Mouse (Mus musculus): ENCODE results near the gene Scrn3. TPM values are rescaled to one million over a fixed set of nuclear protein-coding genes. Genes with fewer than 3 reads are reported as not detected.

Scrn3 gene
- 19.2 and 19.3 TPM in 2 replicates for polyA plus RNA-seq (2015; fragmentation: Nextera tagmentation; extraction: Ambion mirVana)

DNA sequence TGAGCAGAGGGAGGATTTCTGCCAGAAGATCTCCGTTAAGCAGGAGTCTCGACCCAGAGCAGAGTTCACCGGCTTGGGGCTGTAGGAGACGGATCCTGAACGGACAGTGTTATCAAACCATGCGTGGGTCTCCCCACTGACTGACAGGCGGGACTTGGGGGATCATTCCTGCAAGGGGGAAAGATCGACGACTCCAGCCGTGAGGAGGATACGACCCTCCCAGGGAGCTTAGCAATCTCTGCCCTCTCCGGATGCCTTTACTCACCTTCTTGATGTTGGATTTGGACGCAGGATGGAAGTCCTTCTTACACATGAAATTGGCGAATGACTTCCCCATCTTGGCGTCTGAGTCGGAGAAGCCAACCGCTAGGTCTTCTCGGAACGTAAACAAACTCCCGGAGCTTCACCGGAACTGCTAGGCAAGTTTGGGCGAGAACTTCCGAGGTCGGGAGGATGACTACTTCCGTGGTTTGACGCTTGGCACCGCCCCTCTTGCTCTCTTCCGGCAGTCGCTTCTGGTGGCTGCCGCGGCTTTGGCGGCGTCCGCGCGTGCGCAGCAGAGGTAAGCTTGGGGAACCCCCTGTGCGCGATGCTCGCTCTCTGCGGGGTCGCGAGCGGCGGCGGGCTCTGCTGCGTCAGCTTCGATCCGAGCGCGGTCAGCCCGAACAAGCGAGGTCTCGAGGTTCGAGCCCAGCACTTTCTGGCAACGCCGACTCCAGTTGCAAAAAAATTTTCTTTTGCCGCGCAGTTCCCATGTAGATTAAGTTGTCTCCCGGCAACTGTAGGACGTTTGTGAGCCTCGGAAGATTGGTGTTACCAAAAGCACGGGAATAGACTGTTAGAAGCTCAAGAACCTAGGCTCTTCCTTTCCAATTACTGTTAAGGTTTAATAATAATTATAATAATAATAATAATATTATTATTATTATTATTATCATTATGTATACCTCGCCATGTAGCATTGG is at the start of gene Scrn3, which contains the start of gene Cir1:
TSS of gene Scrn3 (plus strand) at position 450 of the 965 bp plus-strand sequence.
TSS of gene Cir1 (minus strand) at position 550 of the 965 bp plus-strand sequence.
- Histone ChIP-seq H3K9me3 (ENCODE audit: low read length) (no peaks in the 10 kb centered on the region), H3K4me2 (replicated peaks; ENCODE audit: low read depth, low read length) (peak within 1 kb of the TSS; percentile 84), H3K9ac (replicated peaks; ENCODE audit: low read length) (peak within 1 kb of the TSS; percentile 85), H3K36me3 (ENCODE audit: insufficient read depth, low read length) (peaks cover 16% of the 10 kb centered on the region), H3K4me3 (ENCODE audit: low read length) (peak within 1 kb of the TSS; percentile 91), H3K4me1 (ENCODE audit: insufficient read depth, low read length) (peaks cover 16% of the 10 kb centered on the region), H3K27ac (ENCODE audit: low read length) (peak within 1 kb of the TSS; percentile 88), H3K27me3 (ENCODE audit: insufficient read depth, low read length) (no peaks in the 10 kb centered on the region)
- under 1% methylated on average over 64 of the region's 64 CpGs for WGBS
- peak; percentile 96 for ATAC-seq (ENCODE audit: low FRiP score, low TSS enrichment)

DNA sequence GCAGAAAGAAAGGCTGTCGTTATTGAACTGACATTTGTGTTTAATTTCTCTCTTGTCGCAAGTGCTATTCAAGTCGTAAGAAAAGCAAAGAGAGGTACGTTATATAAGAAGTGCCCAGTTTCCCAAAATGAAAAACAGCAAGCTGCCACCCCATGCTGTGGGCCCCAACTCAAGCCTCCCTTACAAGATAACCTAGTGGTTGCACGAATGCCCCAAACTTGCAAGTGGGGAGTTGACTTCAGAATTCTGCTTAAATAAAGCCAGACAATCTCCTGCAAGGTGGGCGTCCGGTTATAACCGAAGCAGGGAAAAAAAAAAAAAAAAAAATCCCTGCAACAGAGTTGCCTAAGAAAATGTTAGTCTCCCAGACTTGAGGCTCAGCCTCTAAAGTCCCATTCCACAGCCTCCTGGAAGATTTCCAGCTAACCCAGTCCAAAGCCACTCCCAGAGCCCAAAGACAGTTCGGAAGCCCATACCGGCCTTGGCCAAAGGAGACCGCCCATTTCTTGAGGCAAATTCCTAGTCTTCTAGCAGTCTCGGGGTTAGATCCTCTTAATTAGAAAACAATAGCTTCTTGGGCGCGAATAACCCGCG is 49.1 kb upstream of the Scrn3 start:
- Histone ChIP-seq H3K27ac (ENCODE audit: low read length) (no peak overlapping the region), H3K9me3 (ENCODE audit: low read length) (no peaks in the 10 kb centered on the region), H3K4me3 (ENCODE audit: low read length) (peak overlapping the region; percentile 53), H3K27me3 (ENCODE audit: insufficient read depth, low read length) (peaks cover 65% of the 10 kb centered on the region), H3K4me2 (replicated peaks; ENCODE audit: low read depth, low read length) (peak overlapping the region; percentile 82), H3K4me1 (ENCODE audit: insufficient read depth, low read length) (peaks cover 14% of the 10 kb centered on the region), H3K9ac (replicated peaks; ENCODE audit: low read length) (peak overlapping the region; percentile 61), H3K36me3 (ENCODE audit: insufficient read depth, low read length) (no peaks in the 10 kb centered on the region)
- 9% methylated on average over 16 of the region's 16 CpGs for WGBS
- no peak for ATAC-seq (ENCODE audit: low FRiP score, low TSS enrichment)

DNA sequence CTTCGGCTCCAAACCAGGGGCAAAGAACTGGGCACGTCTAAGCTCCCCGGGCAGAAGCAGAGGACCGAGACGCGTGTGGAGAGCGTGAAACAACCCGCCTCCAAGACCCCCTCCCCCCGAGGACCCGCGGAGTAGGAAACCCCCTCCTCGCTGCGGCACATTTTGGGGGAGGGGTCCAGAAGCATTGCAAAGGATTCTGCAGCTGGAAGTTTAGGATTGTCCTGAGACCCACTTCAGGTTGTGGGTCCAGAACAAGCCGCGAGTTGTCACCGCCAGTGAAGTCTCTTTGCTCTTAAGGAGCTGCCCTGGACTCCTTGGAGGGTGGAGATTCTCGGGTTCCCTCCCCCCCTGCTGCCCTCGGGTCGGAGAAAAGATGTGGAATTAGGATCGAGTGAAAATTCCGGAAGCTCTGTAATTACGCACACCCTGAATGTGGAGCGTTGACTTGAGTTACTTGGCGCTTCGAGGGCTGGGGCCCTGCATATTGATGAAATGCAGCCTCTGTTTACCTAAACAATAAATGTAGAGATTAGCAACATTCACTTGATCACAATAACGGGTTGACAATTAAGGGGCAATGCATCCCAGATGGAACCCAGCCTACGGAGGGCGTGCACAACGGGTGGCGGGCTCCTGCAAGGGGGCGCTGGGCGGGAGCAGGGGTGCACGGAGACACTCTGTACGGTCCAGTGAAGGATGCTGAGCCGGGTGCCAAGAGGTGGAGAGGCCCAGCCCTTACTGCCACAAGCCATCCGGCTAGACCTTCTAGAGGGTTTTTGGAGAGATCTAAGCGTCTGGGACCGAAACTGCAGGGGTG is 48.4 kb upstream of the Scrn3 start:
- Histone ChIP-seq H3K4me3 (ENCODE audit: low read length) (peak overlapping the region; percentile 53), H3K4me2 (replicated peaks; ENCODE audit: low read depth, low read length) (peak overlapping the region; percentile 82), H3K27ac (ENCODE audit: low read length) (no peak overlapping the region), H3K4me1 (ENCODE audit: insufficient read depth, low read length) (peaks cover 14% of the 10 kb centered on the region), H3K9me3 (ENCODE audit: low read length) (no peaks in the 10 kb centered on the region), H3K36me3 (ENCODE audit: insufficient read depth, low read length) (no peaks in the 10 kb centered on the region), H3K9ac (replicated peaks; ENCODE audit: low read length) (peak overlapping the region; percentile 61), H3K27me3 (ENCODE audit: insufficient read depth, low read length) (peaks cover 71% of the 10 kb centered on the region)
- ATAC-seq (ENCODE audit: low FRiP score, low TSS enrichment): peak; percentile 59; the same call in 1 of the 2 replicates
- WGBS: 1% methylated on average over 38 of the region's 38 CpGs

DNA sequence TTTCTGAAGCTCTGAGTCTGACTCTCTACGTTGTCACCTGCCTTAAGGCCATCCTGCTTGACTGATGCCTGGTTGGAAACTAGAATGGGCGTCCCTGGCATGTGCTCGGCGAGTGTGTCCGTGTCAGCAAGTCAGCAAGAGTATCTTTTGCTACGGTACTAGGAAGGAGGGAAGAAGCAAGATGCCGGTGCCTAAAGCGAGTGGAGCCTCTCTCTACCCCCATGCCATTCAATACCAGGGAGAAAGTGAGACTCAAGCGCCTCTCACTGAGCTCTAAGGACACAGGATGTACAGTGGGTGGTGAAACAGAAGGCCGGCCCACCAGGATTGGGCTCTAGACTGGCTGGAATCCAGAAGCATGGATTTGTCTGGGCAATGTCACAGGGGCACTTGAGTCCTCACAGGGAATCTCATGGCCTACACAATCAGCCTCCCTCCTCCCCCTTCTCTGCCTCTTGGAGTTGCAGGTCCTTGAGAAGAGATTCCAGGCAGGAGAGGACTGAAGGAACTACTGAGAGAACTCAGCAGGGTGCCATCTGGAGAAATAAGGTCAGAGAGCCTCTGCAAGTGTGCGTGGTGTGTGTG is 47.7 kb upstream of the Scrn3 start:
- H3K4me1 ChIP-seq (ENCODE audit: insufficient read depth, low read length): peaks cover 14% of the 10 kb centered on the region
- peak overlapping the region; percentile 53 for H3K4me3 ChIP-seq (ENCODE audit: low read length)
- peak overlapping the region; percentile 82 for H3K4me2 ChIP-seq (replicated peaks; ENCODE audit: low read depth, low read length)
- no peak for ATAC-seq (ENCODE audit: low FRiP score, low TSS enrichment)
- H3K36me3 ChIP-seq (ENCODE audit: insufficient read depth, low read length): no peaks in the 10 kb centered on the region
- no peak overlapping the region for H3K27ac ChIP-seq (ENCODE audit: low read length)
- H3K9ac ChIP-seq (replicated peaks; ENCODE audit: low read length): no peak overlapping the region
- 6% methylated on average over 11 of the region's 11 CpGs for WGBS
- peaks cover 73% of the 10 kb centered on the region for H3K27me3 ChIP-seq (ENCODE audit: insufficient read depth, low read length)
- no peaks in the 10 kb centered on the region for H3K9me3 ChIP-seq (ENCODE audit: low read length)

DNA sequence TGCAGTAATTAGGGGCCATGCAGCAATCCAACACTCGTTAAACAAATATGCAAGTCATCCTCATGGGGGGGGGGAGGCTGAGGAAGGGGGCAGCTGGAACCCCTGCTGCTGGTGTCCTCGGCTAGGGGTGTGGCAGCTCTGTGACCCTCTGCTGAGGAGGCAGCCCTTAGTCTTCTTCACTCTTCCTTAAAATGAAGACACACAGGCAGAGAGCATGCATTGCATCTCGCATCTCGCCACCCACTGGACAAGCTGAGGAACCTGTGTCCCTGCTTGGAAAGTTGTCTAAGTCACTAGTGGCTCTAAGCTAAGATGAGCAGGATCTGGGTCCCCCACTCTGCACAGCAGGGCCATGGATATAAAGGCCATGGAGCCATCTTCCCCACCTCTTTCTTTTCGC is 46.4 kb upstream of the Scrn3 start:
- H3K27me3 ChIP-seq (ENCODE audit: insufficient read depth, low read length): peaks cover 86% of the 10 kb centered on the region
- WGBS: 3% methylated on average over 5 of the region's 5 CpGs
- H3K27ac ChIP-seq (ENCODE audit: low read length): no peak overlapping the region
- no peak overlapping the region for H3K4me2 ChIP-seq (replicated peaks; ENCODE audit: low read depth, low read length)
- ATAC-seq (ENCODE audit: low FRiP score, low TSS enrichment): no peak
- H3K4me1 ChIP-seq (ENCODE audit: insufficient read depth, low read length): peaks cover 16% of the 10 kb centered on the region
- H3K9ac ChIP-seq (replicated peaks; ENCODE audit: low read length): no peak overlapping the region
- no peak overlapping the region for H3K4me3 ChIP-seq (ENCODE audit: low read length)
- H3K36me3 ChIP-seq (ENCODE audit: insufficient read depth, low read length): no peaks in the 10 kb centered on the region
- no peaks in the 10 kb centered on the region for H3K9me3 ChIP-seq (ENCODE audit: low read length)

DNA sequence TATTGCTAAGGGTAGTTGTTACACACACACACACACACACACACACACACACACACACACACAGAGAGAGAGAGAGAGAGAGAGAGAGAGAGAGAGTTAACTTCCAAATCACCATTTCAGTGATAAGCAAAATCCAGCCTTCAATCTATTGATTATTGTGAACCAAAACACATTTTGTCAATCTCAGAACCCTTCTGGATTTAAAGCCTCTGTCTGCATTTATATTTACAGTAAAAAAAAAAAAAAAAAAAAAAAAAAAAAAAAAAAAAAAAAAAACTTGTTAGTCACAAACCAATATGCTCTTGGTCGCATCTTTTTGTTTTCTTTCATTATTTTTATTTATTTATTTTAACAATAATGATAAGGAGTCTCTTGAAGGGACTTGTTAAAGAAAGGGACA is 45.8 kb upstream of the Scrn3 start:
- 37% methylated on average over 1 of the region's 1 CpGs for WGBS
- H3K27me3 ChIP-seq (ENCODE audit: insufficient read depth, low read length): peaks cover 92% of the 10 kb centered on the region
- no peak for ATAC-seq (ENCODE audit: low FRiP score, low TSS enrichment)

DNA sequence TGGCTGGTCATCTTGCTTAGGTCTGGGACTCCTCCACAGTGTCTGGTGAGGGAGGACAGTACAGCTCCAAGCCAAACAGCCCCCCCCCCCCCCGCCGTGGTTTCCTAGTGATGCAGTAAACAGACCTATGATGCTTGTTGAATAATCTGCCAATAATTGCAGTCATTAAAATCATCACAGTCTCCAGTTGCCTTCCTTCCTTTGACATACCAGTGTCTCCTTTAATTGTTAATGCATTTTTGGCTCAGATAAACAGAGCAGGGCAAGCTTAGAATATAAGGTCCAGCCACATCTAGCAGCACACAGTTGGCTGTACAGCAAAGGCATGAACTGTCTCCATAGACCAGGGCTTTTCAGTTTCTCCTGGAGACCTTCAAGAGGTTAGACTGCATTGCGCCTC is 45.2 kb upstream of the Scrn3 start:
- H3K27me3 ChIP-seq (ENCODE audit: insufficient read depth, low read length): peaks cover 90% of the 10 kb centered on the region
- 19% methylated on average over 3 of the region's 3 CpGs for WGBS
- H3K9me3 ChIP-seq (ENCODE audit: low read length): no peaks in the 10 kb centered on the region
- no peak overlapping the region for H3K4me3 ChIP-seq (ENCODE audit: low read length)
- H3K4me1 ChIP-seq (ENCODE audit: insufficient read depth, low read length): peaks cover 27% of the 10 kb centered on the region
- no peak overlapping the region for H3K27ac ChIP-seq (ENCODE audit: low read length)
- H3K4me2 ChIP-seq (replicated peaks; ENCODE audit: low read depth, low read length): no peak overlapping the region
- ATAC-seq (ENCODE audit: low FRiP score, low TSS enrichment): no peak
- H3K9ac ChIP-seq (replicated peaks; ENCODE audit: low read length): no peak overlapping the region
- H3K36me3 ChIP-seq (ENCODE audit: insufficient read depth, low read length): no peaks in the 10 kb centered on the region

More for the DNA sequence above, 45.8 kb upstream of the Scrn3 start:
- Histone ChIP-seq H3K4me2 (replicated peaks; ENCODE audit: low read depth, low read length) (no peak overlapping the region), H3K36me3 (ENCODE audit: insufficient read depth, low read length) (no peaks in the 10 kb centered on the region), H3K9me3 (ENCODE audit: low read length) (no peaks in the 10 kb centered on the region), H3K27ac (ENCODE audit: low read length) (no peak overlapping the region), H3K4me1 (ENCODE audit: insufficient read depth, low read length) (peaks cover 22% of the 10 kb centered on the region), H3K9ac (replicated peaks; ENCODE audit: low read length) (no peak overlapping the region), H3K4me3 (ENCODE audit: low read length) (no peak overlapping the region)

DNA sequence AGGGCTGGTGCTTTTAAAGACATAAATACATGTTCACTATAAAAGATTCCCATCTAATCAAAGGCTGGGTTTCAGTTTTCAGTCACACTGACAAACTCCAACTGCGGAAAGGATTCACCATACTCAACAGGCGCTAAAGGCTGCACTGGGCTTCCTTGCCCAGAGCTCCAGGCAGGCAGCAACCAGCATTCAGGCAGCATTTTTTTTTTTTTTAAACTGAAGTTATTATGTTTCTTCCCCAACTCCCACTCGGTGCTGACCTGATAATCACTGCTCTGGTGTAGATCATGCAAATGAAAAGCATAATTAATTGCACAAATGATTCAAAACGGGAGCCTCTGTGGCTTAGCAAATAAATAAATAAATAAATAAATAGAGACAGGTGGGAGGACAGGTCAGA is 44.6 kb upstream of the Scrn3 start:
- Histone ChIP-seq H3K4me1 (ENCODE audit: insufficient read depth, low read length) (peaks cover 33% of the 10 kb centered on the region), H3K27me3 (ENCODE audit: insufficient read depth, low read length) (peaks cover 90% of the 10 kb centered on the region), H3K27ac (ENCODE audit: low read length) (no peak overlapping the region), H3K9me3 (ENCODE audit: low read length) (no peaks in the 10 kb centered on the region), H3K36me3 (ENCODE audit: insufficient read depth, low read length) (no peaks in the 10 kb centered on the region), H3K4me2 (replicated peaks; ENCODE audit: low read depth, low read length) (no peak overlapping the region), H3K4me3 (ENCODE audit: low read length) (no peak overlapping the region), H3K9ac (replicated peaks; ENCODE audit: low read length) (no peak overlapping the region)
- ATAC-seq (ENCODE audit: low FRiP score, low TSS enrichment): no peak
- 8% methylated on average over 4 of the region's 4 CpGs for WGBS

DNA sequence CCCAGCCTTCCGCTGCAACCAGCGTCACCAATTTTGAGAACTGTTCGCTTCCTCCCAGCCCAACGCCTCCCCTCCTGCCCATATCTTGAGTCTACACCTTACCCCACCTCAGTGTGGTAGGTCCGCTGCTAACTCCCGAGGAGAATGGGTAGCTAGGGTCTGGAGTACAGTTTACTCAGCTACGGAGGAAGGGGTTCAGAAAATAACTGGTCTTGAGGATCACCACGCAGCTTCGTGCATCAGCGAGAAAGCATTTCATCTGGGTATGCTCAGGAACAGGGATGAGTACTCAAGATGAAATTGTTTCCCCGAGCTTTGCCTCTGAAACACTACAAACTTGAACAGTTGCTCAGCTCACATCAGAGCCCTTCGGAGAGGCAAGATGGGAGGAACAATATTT is 44.1 kb upstream of the Scrn3 start:
- no peak for ATAC-seq (ENCODE audit: low FRiP score, low TSS enrichment)
- Histone ChIP-seq H3K4me2 (replicated peaks; ENCODE audit: low read depth, low read length) (no peak overlapping the region), H3K27ac (ENCODE audit: low read length) (no peak overlapping the region), H3K27me3 (ENCODE audit: insufficient read depth, low read length) (peaks cover 90% of the 10 kb centered on the region), H3K36me3 (ENCODE audit: insufficient read depth, low read length) (no peaks in the 10 kb centered on the region), H3K4me1 (ENCODE audit: insufficient read depth, low read length) (peaks cover 37% of the 10 kb centered on the region), H3K9ac (replicated peaks; ENCODE audit: low read length) (no peak overlapping the region), H3K9me3 (ENCODE audit: low read length) (no peaks in the 10 kb centered on the region), H3K4me3 (ENCODE audit: low read length) (no peak overlapping the region)
- WGBS: under 1% methylated on average over 12 of the region's 12 CpGs

Measured in kidney, embryonic 16.5 days (tissue).